Mouse (Mus musculus): ENCODE measurements around the gene Itpa.

DNA sequence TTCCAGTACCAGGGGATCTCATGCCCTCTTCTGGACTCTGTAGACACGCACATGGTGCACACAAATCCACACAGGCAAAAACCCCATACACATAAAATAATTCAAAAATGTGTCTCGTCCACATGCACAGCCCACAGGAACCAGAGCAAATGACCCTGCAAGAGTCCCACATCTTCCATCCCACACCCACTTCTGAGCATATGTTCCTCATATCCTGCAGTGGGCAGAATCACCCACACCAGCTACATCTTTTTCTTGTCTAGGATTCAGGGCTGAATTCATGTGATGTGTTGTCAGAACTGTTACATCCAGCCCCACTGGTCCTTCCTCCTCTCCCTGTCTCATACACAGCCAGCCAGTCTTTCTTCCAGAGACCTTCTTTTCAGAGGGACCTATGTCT lies 14.1 kb upstream of the Itpa start:
- TF ChIP-seq CTCF (IDR thresholded peaks at IDR 0.05; ENCODE audit: low read depth, low read length) (no peak), EP300 (IDR thresholded peaks at IDR 0.05; ENCODE audit: insufficient read depth, low read depth, low read length) (no peak), POLR2A (IDR thresholded peaks at IDR 0.05; ENCODE audit: insufficient read depth, low read length) (no peak)
